Mouse (Mus musculus): ENCODE results near the gene Cdk19.

GRCm38 (mm10) chr10:40420703-40421102 is 81.3 kb downstream of the Cdk19 start:
- no peak for TF ChIP-seq CTCF (IDR thresholded peaks at IDR 0.05; ENCODE audit: extremely low read depth, insufficient read depth, low read length)
- TF ChIP-seq POLR2A (IDR thresholded peaks at IDR 0.05; ENCODE audit: extremely low read depth, insufficient read depth, low read length) = no peak
